Mouse (Mus musculus) urinary bladder, postnatal 36 days (tissue): Measurements from ENCODE around the gene Fstl4.

ENCODE experiments used
- DNase-seq, 2 experiments: peaks; one replicate each; pipeline ENCODE4 v3.0.0; 2022; ENCODE audit warnings: low spot score in 2 of 2, mixed read lengths in 1 of 2

The Fstl4 gene

DNA sequence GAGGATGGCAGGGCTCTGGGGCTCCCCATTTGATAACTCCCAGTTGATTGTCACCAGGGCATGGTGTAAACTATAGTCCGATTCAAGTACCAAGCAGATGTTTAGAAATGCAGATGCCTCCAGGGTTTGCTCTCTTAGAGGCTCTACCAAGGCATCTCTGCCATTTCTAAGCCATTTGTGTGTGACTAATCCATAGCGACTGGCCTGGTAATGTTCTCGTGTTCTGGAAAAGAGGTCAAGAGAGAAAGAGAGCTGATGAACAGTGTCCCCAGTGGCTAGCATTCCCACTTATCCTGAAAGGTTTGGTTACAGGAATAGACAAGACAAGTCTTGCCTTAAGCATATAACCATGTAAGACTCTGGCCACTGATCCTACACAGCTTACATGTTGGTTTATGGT, 3.5 kb downstream of the Fstl4 start:
- no peak for DNase-seq

- DNase-seq: no peak
Observed at GRCm38 (mm10) chr11:52773073-52773472, 8.6 kb downstream of the Fstl4 start.

- DNase-seq: no peak
Observed at GRCm38 (mm10) chr11:52775291-52775690, 10.9 kb downstream of the Fstl4 start.

- DNase-seq: no peak
Observed at GRCm38 (mm10) chr11:52782426-52782825, 18.0 kb downstream of the Fstl4 start.

DNA sequence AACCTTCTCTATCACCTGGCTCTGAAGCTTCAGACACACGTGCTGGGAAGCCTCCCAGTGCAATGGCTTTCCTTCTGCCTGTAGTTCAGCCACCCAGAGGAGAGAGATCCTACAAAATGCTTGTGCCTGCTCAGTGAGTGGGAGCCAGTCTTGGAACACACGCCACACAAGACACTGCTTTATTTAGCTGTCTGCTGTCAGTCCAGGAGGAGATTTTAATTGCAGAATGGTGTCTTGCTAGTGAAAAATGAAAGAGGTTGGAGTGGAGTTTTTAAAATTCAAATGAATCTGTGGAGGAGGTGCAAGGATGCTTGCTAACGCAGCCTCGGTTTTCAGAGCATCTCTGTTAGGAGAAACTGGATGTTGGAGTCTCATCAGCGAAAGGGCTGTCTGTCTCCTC, 29.9 kb downstream of the Fstl4 start:
- no peak for DNase-seq

- no peak for DNase-seq
Observed at GRCm38 (mm10) chr11:52809542-52809941, 45.1 kb downstream of the Fstl4 start.

DNA sequence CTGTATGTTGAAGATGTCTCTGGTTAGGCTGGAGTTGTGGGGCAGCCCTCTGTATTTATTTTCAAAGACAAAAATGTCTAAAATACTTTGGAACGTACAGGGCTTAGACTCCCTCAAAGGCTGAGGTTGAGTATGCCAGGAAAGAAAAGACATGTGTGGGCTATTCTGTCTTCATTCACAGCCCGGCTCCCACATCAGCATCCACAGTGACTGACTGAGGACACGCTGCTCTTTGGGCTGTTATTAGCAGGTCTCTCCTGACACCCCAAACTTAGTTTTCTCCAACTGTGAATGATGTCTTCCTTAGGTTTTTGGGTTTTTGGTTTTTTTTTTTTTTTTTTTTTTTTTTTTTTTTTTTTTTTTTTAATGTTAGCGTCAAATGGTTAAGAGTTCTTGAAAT, 51.6 kb downstream of the Fstl4 start:
- no peak for DNase-seq

DNA sequence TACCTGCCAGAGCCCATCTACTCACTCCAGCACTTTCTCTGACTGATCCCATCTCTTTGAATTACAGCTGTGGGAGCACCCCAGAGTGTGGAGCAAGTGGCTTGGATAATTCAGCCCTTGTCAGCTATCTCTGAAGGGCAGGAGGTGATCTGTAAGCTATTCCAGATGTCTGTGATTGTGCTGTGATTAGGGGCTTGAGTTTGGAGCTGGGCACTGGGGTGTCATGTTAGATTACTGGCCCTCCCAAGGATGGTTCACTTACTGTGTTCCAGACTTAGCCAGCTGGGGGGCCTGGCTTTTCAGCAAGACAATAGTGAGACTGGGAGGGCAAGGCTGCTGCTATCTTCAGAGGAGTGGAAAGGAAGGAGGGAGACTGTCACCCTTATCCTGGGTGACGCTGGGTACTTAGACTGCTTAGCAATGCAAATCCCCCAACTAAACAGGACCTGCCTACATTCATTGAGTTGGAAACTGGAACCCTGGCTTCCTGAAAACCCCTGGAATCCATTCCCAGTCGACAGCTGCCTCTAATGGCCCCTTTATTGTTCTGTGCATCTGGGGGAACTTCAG, 56.0 kb downstream of the Fstl4 start:
- DNase-seq: no peak

DNA sequence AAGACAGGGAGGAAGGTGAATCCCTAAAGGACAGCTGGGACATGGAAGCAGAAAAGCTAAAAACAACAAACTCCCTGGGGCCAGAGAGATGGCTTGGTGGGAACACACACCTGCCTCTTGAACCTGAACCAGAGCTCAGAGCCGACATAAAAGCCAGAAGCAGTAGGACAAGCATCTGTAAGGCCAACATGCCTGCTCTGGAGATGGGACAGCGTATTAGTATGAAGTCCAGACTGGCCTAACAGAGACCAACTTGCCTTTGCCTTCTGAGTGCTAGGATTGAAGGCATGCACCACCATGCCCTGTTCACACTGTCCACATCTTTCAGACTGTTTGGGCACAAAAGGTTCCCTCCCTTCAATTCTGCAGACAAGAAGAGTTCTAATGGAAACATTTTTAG, 62.2 kb downstream of the Fstl4 start:
- no peak for DNase-seq

DNA sequence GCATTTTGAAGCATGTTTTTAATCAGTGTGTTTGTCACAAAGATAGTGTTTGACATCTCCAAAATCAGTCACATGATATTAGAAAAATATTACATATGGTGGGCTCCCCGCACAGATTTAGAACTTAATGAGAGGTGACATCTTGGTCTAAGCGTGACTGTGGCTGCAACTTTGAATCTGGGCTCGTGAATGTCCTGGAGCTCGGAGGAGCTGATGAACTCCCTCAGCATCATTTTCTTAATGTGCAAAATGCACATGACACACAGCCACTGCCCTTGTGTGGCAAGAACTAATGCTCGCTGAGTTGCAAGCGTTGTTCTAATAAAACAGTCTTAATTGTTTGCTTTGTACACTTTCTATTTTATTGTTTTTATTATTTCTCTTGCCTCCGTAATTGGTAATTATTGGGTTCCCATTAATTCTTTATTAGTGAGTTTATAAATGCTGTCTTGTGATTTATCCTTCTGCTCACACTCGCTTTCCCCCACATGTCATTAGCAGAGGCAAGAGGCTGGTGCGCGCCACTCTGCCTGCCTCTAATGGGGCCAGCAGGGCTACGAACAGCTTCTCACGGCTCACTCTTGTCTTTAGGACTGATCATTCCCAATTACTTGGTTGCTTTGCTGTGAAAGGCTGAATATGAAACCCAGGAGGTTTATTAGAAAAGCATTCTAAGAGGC, 67.3 kb downstream of the Fstl4 start:
- no peak for DNase-seq

DNA sequence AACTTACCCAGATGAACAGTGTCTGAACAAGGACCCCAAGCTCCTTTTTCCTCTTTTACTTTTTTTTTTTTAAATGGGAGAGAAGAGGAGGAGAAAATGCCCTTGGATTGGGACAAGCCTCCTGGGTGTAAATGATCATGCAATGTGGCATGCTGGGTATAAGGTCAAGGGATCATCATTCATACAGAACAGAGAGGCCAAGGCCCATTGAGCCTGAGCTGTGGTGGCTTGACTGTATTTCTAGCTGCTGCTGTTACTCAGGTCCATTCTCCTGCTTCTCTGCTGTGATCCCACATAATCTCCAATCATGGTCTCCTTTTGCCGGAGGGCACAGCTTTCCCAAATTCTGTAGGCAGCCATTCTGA, 67.9 kb downstream of the Fstl4 start:
- no peak for DNase-seq

- no peak for DNase-seq
Observed at GRCm38 (mm10) chr11:52848691-52849090, 84.3 kb downstream of the Fstl4 start.

DNA sequence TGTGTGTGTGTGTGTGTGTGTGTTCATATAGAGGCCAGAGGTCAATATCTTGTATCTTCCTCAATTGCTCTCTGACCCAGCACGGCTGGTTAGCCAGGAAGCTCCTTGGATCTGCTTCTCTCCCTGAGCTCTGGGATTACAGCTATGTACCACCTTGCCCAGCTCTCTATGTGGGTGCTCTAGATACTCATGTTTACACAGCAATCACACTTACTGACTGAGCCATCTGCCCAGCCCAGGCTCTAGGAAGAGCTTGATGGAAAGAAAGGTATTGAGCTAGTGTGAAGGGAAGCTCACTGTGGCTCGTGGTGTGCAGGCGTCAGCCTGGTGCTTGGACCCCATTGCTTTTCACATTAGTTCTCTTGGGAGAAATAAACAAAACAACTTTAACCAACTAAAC, 85.6 kb downstream of the Fstl4 start:
- no peak for DNase-seq

DNA sequence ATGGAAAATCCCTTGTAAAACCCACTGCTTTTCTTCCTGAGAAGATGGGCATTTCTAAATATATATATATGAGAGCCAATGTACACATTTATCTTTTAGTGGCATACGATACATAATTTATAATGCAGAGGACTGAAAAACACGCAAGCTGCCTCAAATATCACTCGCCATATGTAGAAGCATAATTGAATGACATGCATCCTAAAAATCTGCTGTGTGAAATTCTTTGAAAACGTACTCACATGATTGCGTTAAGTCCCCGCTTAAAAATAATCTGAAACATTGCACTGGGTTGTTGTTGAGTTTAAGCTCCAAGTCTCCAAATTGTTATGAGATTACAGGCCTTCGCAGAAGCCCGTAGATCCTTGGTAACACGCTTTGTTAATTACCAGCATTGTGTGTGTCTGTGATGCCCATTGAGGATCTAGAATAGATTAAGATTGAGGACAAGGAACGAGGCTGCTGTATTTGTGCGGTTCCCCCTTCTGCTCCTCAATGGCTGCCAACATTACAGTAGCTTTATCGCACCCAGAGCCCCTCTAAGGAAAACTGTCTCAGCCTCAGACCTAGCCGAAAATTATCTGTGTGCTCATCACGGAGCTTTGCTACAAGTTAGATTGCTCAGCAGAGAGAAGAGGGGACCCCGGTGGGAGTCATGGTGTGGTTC, 108.5 kb downstream of the Fstl4 start:
- DNase-seq: no peak

- DNase-seq: no peak
Observed at GRCm38 (mm10) chr11:52875916-52876765, 111.7 kb downstream of the Fstl4 start.

- DNase-seq: no peak
Observed at GRCm38 (mm10) chr11:52877662-52878061, 113.2 kb downstream of the Fstl4 start.

DNA sequence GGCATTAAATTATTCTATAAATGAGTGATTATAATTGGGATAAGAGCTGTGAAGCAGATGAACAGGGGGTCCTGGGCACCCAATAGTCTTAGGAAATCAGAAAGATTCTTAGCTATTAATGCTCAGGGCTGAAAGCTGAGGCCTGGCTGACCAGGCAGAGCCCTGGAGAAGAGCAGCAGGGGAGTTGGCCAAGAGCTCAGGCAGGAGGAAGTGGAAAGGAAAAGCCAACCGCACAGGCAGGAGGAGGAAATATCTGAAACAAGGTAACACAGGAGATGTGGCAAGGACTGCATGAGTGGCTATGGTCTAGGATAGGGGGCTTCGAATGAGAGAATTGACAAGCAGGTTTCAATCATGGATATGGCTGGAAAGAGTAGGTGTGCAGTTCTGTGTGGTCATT, 115.5 kb downstream of the Fstl4 start:
- DNase-seq: no peak

DNA sequence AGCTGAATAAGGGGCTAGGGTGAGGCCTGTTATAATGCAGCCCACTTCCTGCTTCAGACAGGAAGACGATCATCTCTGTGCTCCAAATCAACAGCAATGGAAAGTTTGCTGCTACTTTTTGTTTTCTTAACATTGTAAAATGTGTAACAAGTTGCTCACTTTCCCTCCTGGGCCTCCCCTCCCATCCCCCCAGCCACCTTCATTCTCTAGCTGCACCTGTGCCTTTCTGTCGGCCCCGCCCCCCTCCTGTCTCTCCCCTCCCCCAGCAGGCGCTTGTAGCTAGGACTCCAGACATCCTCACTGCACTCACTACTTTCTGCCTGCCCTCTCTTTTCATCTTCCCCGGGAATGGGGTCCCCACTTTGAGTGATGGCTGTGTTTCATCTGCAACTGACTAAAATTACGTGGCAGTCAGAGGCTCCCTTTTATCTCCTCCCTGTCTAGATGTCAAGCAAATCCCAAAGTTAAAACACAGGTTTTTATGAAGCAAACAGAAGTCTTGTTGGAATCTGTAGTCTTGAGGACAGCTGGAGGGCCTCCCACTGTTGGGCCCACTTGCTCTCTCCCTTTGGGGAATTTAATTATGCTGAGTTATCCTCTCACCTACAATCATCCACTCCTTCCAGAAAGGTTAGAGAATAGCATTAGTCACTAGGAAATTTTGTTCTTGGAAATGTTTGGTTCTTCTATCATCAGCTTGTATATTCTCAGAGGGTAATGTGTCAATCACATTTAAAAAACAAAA, 122.3 kb downstream of the Fstl4 start:
- DNase-seq: no peak

GRCm38 (mm10) chr11:52888150-52888549, 123.7 kb downstream of the Fstl4 start:
- DNase-seq: no peak

- no peak for DNase-seq
Observed at GRCm38 (mm10) chr11:52889527-52889926, 125.1 kb downstream of the Fstl4 start.

DNA sequence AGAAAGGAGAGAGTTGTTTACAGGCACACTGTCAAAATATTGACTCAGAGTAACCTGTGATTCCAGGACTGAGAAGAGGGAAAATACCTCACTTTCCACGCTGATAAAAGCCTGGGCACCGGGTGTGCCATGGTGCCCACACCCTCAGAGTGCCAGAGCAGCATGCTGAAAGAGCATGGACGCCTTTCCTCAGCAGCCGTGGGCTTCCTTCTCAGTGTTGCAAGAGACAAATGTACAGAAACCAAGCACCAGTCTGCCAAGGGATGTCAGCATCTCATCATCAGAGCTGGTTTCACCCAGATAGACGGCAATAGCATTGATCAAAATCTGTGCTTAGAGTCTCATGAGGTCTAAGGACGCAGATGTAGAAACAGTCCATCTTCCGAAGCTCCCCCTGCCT, 125.7 kb downstream of the Fstl4 start:
- no peak for DNase-seq

DNA sequence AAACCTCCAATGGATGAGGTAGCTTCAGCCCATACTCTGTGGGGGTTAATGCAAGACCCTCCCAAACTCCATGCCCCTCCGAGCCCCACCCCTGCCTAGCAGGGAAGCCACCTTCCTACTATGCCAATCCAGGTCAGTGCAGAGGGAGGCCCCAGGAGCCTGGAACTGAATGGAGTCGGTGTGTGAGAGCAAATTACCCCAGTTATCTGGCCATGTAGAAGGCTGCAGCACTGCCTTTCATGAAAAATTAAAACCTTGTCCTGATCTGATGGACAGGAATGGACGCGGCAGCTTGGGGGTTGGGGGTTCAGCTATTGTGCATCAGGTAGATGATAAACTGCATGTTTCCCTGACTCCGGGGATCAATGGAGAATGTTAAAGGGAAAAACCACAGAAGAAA, 139.7 kb downstream of the Fstl4 start:
- no peak for DNase-seq
